Mouse (Mus musculus) limb, embryonic 12.5 days (tissue): ENCODE results near the gene Cdh23. TPM values are rescaled to one million over a fixed set of nuclear protein-coding genes. Genes with fewer than 3 reads are reported as not detected.

Experiments
- ATAC-seq: fragments of 200-750 bp; cut with Nextera tagmentation; 2 replicates; pipeline ENCODE4 v1.8.0; 2017; ENCODE audit warnings: low read depth, moderate TSS enrichment; ENCODE audit not compliant: insufficient number of reproducible peaks, insufficient read depth, low FRiP score, low TSS enrichment
- H3K27ac ChIP-seq: fragments of 300-500 bp; sonication (generic); 2 replicates; pipeline ENCODE4 v1.5.1; 2016; ENCODE audit warnings: mild to moderate bottlenecking, moderate library complexity
- H3K27me3 ChIP-seq: fragments of 300-500 bp; sonication (generic); 2 replicates; pipeline ENCODE4 v1.6.1; 2016; ENCODE audit warnings: mild to moderate bottlenecking, moderate library complexity
- H3K36me3 ChIP-seq: fragments of 300-500 bp; sonication (generic); 2 replicates; pipeline ENCODE4 v1.6.1; 2016; ENCODE audit warnings: mild to moderate bottlenecking, moderate library complexity
- H3K4me1 ChIP-seq: fragments of 300-500 bp; sonication (generic); replicated peaks from 2 replicates; pipeline ENCODE4 v1.6.1; 2016
- H3K4me2 ChIP-seq: fragments of 300-500 bp; sonication (generic); 2 replicates; pipeline ENCODE4 v1.6.1; 2016; ENCODE audit warnings: mild to moderate bottlenecking, moderate library complexity
- H3K4me3 ChIP-seq: fragments of 300-500 bp; sonication (generic); replicated peaks from 2 replicates; pipeline ENCODE4 v1.5.1; 2016; ENCODE audit warnings: mild to moderate bottlenecking
- H3K9ac ChIP-seq: fragments of 300-500 bp; sonication (generic); replicated peaks from 2 replicates; pipeline ENCODE4 v1.6.1; 2016; ENCODE audit warnings: mild to moderate bottlenecking, moderate library complexity
- H3K9me3 ChIP-seq: fragments of 300-500 bp; sonication (generic); 2 replicates; pipeline ENCODE4 v1.6.1; 2016; ENCODE audit warnings: mild to moderate bottlenecking, moderate library complexity
- WGBS: fragments of 180-500 bp; shearing (Covaris S2); methylation state at CpG from one replicate; pipeline ENCODE4 v1.1.7; 2016; 5-methylcytosine and 5-hydroxymethylcytosine counted together
- polyA plus RNA-seq: library from polyadenylated mRNA; unstranded; fragments of >200 nt; fragmentation: Nextera tagmentation; extraction: Ambion mirVana; gene quantifications from 2 replicates; pipeline ENCODE4 v1.2.1, GENCODE M21; 2016

The Cdh23 gene
- polyA plus RNA-seq, 1 experiment from 2014 or later: 0.34 TPM

- Histone ChIP-seq H3K4me3 (no peak overlapping the region), H3K9me3 (no peaks in the 10 kb centered on the region), H3K9ac (0 out of 2 replicates have a peak overlapping the region, but pooled peaks have one; percentile 1), H3K27ac (no peak overlapping the region), H3K36me3 (no peaks in the 10 kb centered on the region), H3K4me1 (0 out of 2 replicates have a peak, but pooled peaks cover 6% of the 10 kb centered on the region), H3K27me3 (no peaks in the 10 kb centered on the region), H3K4me2 (no peak overlapping the region)
- ATAC-seq: no peak
- 76% methylated on average over 11 of the region's 11 CpGs for WGBS
Observed at GRCm38 (mm10) chr10:60328963-60329650, 367.2 kb downstream of the Cdh23 start.

- no peak overlapping the region for H3K9ac ChIP-seq
- H3K9me3 ChIP-seq: 0 out of 2 replicates have a peak, but pooled peaks cover 5% of the 10 kb centered on the region
- no peak overlapping the region for H3K4me2 ChIP-seq
- no peaks in the 10 kb centered on the region for H3K36me3 ChIP-seq
- ATAC-seq: no peak
- H3K4me1 ChIP-seq: no peaks in the 10 kb centered on the region
- WGBS: 89% methylated on average over 4 of the region's 4 CpGs
- no peaks in the 10 kb centered on the region for H3K27me3 ChIP-seq
- no peak overlapping the region for H3K4me3 ChIP-seq
- no peak overlapping the region for H3K27ac ChIP-seq
Observed at GRCm38 (mm10) chr10:60316166-60316565, 380.1 kb downstream of the Cdh23 start.

GRCm38 (mm10) chr10:60313606-60314005 is 382.7 kb downstream of the Cdh23 start:
- no peak for ATAC-seq
- no peaks in the 10 kb centered on the region for H3K9me3 ChIP-seq
- 92% methylated on average over 5 of the region's 5 CpGs for WGBS

GRCm38 (mm10) chr10:60310629-60311028 is 385.7 kb downstream of the Cdh23 start:
- H3K9ac ChIP-seq: no peak overlapping the region
- no peaks in the 10 kb centered on the region for H3K4me1 ChIP-seq
- no peak for ATAC-seq
- H3K4me2 ChIP-seq: no peak overlapping the region
- WGBS: 86% methylated on average over 13 of the region's 13 CpGs
- H3K9me3 ChIP-seq: no peaks in the 10 kb centered on the region
- no peaks in the 10 kb centered on the region for H3K36me3 ChIP-seq
- H3K4me3 ChIP-seq: no peak overlapping the region
- H3K27me3 ChIP-seq: no peaks in the 10 kb centered on the region
- no peak overlapping the region for H3K27ac ChIP-seq

More at GRCm38 (mm10) chr10:60313606-60314005, 382.7 kb downstream of the Cdh23 start:
- Histone ChIP-seq H3K4me3 (no peak overlapping the region), H3K4me2 (no peak overlapping the region), H3K4me1 (no peaks in the 10 kb centered on the region), H3K27me3 (no peaks in the 10 kb centered on the region), H3K36me3 (no peaks in the 10 kb centered on the region), H3K9ac (no peak overlapping the region), H3K27ac (no peak overlapping the region)

- Histone ChIP-seq H3K36me3 (peaks cover 37% of the 10 kb centered on the region), H3K27me3 (no peaks in the 10 kb centered on the region), H3K9ac (no peak overlapping the region), H3K4me2 (no peak overlapping the region), H3K27ac (no peak overlapping the region), H3K4me3 (no peak overlapping the region), H3K9me3 (no peaks in the 10 kb centered on the region), H3K4me1 (no peaks in the 10 kb centered on the region)
- 73% methylated on average over 15 of the region's 15 CpGs for WGBS
- ATAC-seq: peak; percentile 61
Observed at GRCm38 (mm10) chr10:60304854-60305628, 391.2 kb downstream of the Cdh23 start.

- Histone ChIP-seq H3K9me3 (no peaks in the 10 kb centered on the region), H3K36me3 (peaks cover 53% of the 10 kb centered on the region), H3K27ac (no peak overlapping the region), H3K9ac (no peak overlapping the region), H3K4me2 (no peak overlapping the region), H3K4me3 (no peak overlapping the region), H3K27me3 (no peaks in the 10 kb centered on the region), H3K4me1 (no peaks in the 10 kb centered on the region)
- 84% methylated on average over 17 of the region's 17 CpGs for WGBS
- ATAC-seq: no peak
Observed at GRCm38 (mm10) chr10:60303419-60303818, 392.9 kb downstream of the Cdh23 start.

GRCm38 (mm10) chr10:60299636-60300035 is 396.7 kb downstream of the Cdh23 start:
- peaks cover 86% of the 10 kb centered on the region for H3K36me3 ChIP-seq
- ATAC-seq: no peak
- H3K9me3 ChIP-seq: no peaks in the 10 kb centered on the region
- no peak overlapping the region for H3K4me3 ChIP-seq
- no peak overlapping the region for H3K9ac ChIP-seq
- WGBS: 97% methylated on average over 12 of the region's 12 CpGs
- H3K4me1 ChIP-seq: no peaks in the 10 kb centered on the region
- no peak overlapping the region for H3K4me2 ChIP-seq
- H3K27me3 ChIP-seq: no peaks in the 10 kb centered on the region
- no peak overlapping the region for H3K27ac ChIP-seq

GRCm38 (mm10) chr10:60296027-60296426 is 400.3 kb downstream of the Cdh23 start:
- 82% methylated on average over 9 of the region's 9 CpGs for WGBS
- H3K27ac ChIP-seq: no peak overlapping the region
- no peak overlapping the region for H3K4me3 ChIP-seq
- H3K4me2 ChIP-seq: no peak overlapping the region
- H3K36me3 ChIP-seq: peaks cover 92% of the 10 kb centered on the region
- ATAC-seq: no peak
- H3K9ac ChIP-seq: no peak overlapping the region
- H3K4me1 ChIP-seq: no peaks in the 10 kb centered on the region
- H3K27me3 ChIP-seq: no peaks in the 10 kb centered on the region
- no peaks in the 10 kb centered on the region for H3K9me3 ChIP-seq

- H3K9me3 ChIP-seq: no peaks in the 10 kb centered on the region
- no peaks in the 10 kb centered on the region for H3K27me3 ChIP-seq
- no peak overlapping the region for H3K27ac ChIP-seq
- no peak overlapping the region for H3K4me3 ChIP-seq
- no peak overlapping the region for H3K4me2 ChIP-seq
- H3K36me3 ChIP-seq: peaks cover 85% of the 10 kb centered on the region
- no peak overlapping the region for H3K9ac ChIP-seq
- WGBS: 89% methylated on average over 3 of the region's 3 CpGs
- ATAC-seq: no peak
- H3K4me1 ChIP-seq: peaks cover 6% of the 10 kb centered on the region
Observed at GRCm38 (mm10) chr10:60295356-60295755, 400.9 kb downstream of the Cdh23 start.

- no peak overlapping the region for H3K9ac ChIP-seq
- H3K27me3 ChIP-seq: no peaks in the 10 kb centered on the region
- H3K4me2 ChIP-seq: no peak overlapping the region
- H3K4me3 ChIP-seq: no peak overlapping the region
- no peak for ATAC-seq
- WGBS: 87% methylated on average over 7 of the region's 7 CpGs
- peaks cover 78% of the 10 kb centered on the region for H3K36me3 ChIP-seq
- H3K9me3 ChIP-seq: no peaks in the 10 kb centered on the region
- H3K27ac ChIP-seq: no peak overlapping the region
- H3K4me1 ChIP-seq: peaks cover 14% of the 10 kb centered on the region
Observed at GRCm38 (mm10) chr10:60294621-60295020, 401.7 kb downstream of the Cdh23 start.

- no peak overlapping the region for H3K9ac ChIP-seq
- peaks cover 21% of the 10 kb centered on the region for H3K4me1 ChIP-seq
- no peak overlapping the region for H3K27ac ChIP-seq
- H3K4me2 ChIP-seq: no peak overlapping the region
- H3K27me3 ChIP-seq: no peaks in the 10 kb centered on the region
- H3K9me3 ChIP-seq: no peaks in the 10 kb centered on the region
- ATAC-seq: no peak
- WGBS: 88% methylated on average over 8 of the region's 8 CpGs
- peaks cover 56% of the 10 kb centered on the region for H3K36me3 ChIP-seq
- no peak overlapping the region for H3K4me3 ChIP-seq
Observed at GRCm38 (mm10) chr10:60292209-60292608, 404.1 kb downstream of the Cdh23 start.
